Mouse (Mus musculus): ENCODE results near the gene Fut8. TPM values are rescaled to one million over a fixed set of nuclear protein-coding genes. Genes with fewer than 3 reads are reported as not detected.
"Not testable (repeated sequence)": the region's sequence is repeated elsewhere in the genome, so short reads cannot be mapped to it uniquely, and the experiment has no call there.

The Fut8 gene
- total RNA-seq, 2 experiments from 2014 or later, result 12.2 to 14.5 TPM

GRCm38 (mm10) chr12:77222272-77222874 is 15.6 kb upstream of the Fut8 start:
- DNase-seq, result no peak

DNA sequence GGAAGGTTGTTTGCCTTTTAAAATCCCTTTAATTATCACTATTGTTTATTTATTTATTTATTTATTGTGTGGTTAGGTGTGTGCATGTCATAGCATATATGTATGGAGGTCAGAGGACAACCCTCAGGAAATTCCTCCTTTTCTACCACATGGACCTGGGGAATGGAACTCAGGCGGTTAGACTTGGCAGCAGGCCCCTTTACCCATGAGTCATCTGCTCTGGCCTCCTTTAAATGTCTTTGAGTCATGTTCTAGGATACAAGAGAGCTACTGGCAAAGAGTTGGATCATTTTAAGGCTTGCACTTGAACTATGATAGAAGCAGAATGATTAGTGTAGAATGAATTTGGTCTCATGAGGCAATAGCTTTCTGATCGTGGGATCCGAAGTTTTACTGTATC is 14.3 kb upstream of the Fut8 start:
- no peak for DNase-seq

DNA sequence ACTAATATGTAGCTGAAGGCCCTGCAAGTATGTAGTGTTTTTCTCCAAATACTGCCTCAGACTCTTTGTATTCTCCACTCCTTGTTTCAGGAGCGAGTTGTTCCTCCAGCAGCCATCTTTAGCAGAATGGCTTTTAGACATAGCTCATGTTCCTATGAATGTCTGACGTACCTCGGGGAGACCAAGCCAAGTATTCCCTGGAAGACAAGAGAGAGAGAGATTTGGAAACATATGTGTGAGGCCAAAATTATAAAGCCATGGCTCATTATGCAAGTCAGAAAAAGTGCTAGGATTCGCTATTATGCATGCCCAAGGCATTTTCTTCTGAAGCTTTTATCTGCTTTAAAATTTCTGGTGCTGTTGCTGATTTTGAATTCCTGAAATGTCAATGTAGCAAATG is 13.8 kb upstream of the Fut8 start:
- DNase-seq, result no peak

- DNase-seq, result no peak
These were observed 13.0 kb upstream of the Fut8 start for GRCm38 (mm10) chr12:77224891-77225290.

- DNase-seq, result no peak
These were observed 12.2 kb upstream of the Fut8 start for GRCm38 (mm10) chr12:77225727-77226126.

GRCm38 (mm10) chr12:77235958-77236357 is 2.0 kb upstream of the Fut8 start:
- DNase-seq, result no peak

- DNase-seq, result peak; percentile 95
These were observed 835 bp downstream of the Fut8 start for GRCm38 (mm10) chr12:77238531-77239389.

DNA sequence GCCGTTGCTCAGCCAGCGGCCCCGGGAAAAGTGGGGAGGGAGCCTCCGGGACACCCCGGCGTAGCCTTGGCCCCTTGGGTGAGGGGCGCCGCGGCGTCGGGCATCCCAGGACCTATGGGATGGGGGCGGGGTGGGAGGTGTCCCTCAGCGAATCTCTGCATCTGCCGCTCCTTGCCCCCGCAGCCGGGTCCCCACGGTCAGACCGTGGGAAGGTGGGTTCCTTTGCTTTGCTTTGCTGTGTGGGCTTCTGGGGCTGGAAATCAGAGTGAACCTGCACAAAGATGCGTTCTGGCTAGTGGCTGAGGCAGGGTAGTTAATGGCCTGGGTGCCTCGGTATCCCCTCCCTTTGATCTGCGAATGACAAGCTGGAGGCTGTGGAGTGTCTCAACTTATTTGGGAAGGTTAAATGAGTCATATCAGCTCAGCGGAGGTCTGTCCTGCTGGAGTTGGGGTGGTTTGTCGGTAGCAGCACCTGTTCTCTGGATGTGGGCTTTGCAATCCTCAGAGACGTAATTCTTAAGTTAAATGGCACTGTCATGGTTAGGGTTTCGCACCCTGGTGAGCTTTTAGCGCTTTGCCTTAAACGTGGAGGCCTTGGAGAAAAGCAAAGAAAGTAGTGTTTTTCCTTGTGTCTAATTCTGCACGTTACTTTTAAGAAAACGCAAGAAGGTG is 1.6 kb downstream of the Fut8 start:
- DNase-seq, result no peak

DNA sequence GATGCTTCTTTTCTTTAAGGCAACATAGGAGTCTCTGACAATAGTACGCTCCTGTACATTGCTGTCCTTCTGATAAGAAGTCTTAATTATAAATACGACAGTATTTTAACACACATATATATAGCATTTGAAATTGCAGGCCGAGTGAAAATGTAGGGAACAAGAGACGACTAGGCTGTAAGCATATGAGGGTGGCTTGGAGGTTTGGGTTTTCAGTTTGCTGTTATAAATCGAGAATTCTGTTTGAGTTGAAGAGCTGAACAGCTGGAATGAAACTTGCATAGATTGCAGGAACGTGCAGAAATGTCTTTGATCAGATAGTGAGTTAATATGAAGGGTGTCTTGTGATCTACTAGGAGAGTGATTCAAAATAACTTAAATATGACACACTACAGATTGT is 2.4 kb downstream of the Fut8 start:
- no peak for DNase-seq

DNA sequence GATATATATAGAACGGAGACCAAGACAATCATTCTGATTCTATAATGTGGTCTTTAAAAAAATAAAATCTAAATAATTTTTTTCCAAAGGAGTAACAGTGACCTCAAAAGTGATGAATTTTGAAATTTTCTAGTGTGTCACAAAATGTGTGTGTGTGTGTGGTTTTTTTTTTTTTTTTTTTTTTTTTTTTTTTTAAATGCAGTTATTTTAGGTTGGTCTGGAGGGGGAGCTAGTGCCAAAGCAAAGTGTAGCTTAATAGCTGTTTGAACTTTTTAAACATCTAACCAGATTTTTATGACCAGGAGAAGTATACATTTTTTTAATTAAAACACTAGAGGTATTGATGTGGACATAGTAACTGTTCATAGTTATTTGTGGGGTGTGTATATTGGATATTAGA is 2.9 kb downstream of the Fut8 start:
- DNase-seq, result no peak

DNA sequence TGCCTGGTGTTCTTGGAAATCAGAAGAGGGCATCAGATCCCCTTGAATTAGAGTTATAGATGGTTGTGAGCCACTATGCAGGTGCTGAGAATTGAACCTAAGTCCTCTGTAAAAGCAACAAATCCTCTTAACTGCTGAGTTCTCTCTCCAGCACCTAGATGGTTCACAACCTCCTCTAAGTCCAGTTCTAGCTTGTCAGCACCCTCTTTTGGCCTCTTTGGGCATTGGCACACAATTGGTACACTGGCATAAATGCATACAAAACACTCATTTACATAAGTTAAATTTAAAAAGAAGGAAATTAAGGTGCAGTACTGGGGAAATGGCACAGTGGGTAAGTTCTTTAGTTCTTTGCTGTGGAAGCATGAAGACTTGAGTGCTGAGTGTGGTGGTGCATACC is 24.7 kb downstream of the Fut8 start:
- DNase-seq, result no peak

DNA sequence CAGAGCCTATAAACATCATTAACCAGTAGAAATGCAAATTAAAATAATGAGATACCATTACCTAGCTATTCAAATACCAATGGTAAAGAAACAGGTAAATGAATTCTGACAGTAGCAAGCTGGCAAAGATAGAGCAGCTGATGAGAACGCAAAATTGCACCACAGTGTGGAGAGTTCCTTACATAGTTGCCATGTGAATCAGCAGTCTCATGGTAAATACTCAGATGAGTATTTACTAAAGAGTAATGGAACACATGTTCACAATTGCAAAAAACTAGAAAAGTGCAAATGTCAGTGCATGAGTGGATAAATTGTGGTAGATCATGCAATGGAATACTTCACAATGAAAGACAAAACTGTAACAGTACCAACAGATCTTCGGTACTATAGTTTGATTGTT is 25.9 kb downstream of the Fut8 start:
- DNase-seq, result no peak

DNA sequence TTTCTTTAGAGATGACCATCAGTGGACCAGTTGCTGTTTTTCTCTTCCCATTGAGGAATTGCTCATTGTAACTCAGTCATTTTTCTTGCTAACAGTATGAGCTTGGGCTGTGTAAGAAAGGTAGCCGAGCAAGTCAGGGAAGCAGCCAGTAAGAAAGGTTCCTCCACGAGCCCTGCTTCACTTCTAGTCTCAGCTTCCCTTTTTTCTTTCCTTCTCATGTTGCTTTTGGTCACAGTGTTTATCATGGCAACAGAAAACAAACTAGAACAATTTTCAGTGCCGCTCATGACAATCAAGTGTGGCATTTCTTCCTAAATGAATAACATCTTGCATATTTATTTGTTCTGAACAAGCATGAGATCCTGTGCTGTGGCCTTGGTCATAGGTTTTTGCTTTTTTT is 32.8 kb downstream of the Fut8 start:
- no peak for DNase-seq

- DNase-seq, result no peak
These were observed 50.6 kb downstream of the Fut8 start for GRCm38 (mm10) chr12:77288507-77288906.

GRCm38 (mm10) chr12:77291017-77291416 is 53.1 kb downstream of the Fut8 start:
- DNase-seq, result no peak

DNA sequence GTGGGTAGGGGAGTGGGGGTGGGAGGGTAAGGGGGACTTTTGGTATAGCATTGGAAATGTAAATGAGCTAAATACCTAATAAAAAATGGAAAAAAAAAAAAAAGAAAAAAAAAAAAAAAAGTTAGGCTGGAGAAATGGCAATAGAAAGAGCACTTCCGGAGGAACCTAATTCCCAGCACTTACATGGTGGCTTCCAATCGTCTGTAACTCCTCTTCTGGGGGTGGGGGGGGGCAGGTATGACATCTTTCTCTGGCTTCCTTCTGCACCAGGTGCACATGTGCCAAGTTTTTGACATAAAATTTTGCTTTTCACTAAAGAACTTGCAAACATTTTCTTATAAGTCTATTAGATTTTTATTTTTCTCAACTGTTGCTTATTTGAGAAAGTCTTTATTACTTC is 53.9 kb downstream of the Fut8 start:
- DNase-seq, result not testable (repeated sequence)

DNA sequence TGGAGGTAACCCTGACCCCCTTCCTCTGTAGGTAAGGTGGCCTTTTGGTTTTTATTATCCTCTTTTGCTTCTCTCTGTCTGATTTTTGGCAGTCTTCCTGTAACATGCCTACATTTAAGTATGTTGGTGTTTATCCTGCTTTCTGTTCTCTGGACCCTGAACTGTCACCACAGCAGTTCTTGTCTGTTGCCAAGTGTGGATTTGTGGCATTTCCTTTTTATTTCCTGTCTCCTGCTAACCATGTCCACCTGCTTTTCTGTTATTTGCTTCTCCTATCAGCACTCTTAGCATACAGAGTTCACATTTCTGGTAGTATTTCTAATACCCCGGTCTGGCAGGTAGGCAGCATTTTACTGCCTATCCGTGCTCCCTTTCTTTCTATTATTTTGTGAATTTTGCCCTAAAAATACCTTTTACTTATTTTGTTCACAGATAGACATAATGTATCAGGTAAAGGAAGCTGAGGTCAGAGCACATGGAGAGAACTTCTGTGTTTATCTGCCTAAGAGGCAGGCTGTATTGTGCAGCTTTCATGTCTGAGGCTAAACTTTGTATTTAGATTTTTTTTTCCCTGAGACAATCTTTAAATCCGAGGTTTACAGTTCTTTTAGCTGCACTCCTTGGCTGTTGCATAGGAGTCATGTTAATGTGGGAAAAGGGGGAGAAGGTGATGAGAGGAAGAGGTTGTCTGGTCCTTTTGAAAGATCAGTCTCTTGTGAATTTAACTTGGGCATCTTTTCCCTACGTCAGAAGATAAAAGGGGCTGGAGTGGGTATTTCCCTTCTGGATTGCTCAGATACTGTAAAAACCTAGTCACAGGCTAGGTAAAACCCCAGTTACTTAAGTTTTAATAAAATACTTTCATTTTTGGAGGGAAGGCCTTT is 54.7 kb downstream of the Fut8 start:
- no peak for DNase-seq

- no peak for DNase-seq
These were observed 58.2 kb downstream of the Fut8 start for GRCm38 (mm10) chr12:77296119-77296518.

- no peak for DNase-seq
These were observed 59.2 kb downstream of the Fut8 start for GRCm38 (mm10) chr12:77297114-77297513.

GRCm38 (mm10) chr12:77297858-77298257 is 59.9 kb downstream of the Fut8 start:
- DNase-seq, result no peak

GRCm38 (mm10) chr12:77302011-77302410 is 64.1 kb downstream of the Fut8 start:
- DNase-seq, result no peak

- no peak for DNase-seq
These were observed 65.4 kb downstream of the Fut8 start for GRCm38 (mm10) chr12:77303367-77303766.
